Mouse (Mus musculus): ENCODE data around the gene Smco2. TPM values are rescaled to one million over a fixed set of nuclear protein-coding genes. Genes with fewer than 3 reads are reported as not detected.

Gene Smco2
- polyA plus RNA-seq (2012; rRNA removed) = not detected in 2 replicates

DNA sequence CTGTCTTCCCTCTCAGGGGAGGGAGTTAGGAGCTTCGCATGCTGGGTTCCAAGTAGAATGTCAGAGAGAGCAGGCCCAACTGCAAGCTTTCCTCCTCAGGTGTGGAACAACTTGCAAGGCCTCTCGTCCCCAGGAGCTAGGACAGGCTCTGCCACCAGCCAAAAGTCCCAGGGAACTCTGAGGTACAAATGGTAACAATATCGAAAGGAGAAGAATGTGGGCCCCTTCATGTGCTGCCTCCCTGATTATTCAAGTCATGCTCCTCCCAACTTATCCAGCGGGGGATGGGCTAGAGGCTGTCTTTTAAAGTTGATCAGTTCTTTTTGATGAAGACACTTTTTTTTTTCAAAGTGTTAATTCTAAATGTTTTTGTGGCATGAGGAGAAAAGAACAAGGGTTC is at the start of gene Smco2:
Smco2 (plus strand) TSS at position 55 of the 400 bp plus-strand sequence.
- no peak for DNase-seq (ENCODE audit: low spot score)

DNA sequence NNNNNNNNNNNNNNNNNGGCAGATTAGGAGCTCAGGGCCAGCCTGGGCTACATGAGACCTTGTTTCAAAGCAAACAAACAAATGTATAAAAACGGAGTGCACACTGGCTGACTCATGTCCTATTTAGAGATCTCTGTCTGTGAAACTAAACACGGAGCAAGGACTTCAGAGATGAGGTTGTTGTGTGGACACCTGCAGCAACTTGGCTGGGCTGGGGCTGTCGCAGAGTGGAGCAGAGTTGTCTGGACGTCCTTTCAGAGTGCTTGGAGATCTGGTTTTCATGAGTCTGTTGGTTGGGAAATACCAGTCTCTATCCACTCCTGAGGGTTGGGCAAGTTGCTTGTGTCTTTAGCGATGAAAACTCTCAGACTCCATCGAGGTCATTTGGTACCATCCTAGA is 39.9 kb upstream of the Smco2 start:
- no peak for DNase-seq (ENCODE audit: low spot score)

DNA sequence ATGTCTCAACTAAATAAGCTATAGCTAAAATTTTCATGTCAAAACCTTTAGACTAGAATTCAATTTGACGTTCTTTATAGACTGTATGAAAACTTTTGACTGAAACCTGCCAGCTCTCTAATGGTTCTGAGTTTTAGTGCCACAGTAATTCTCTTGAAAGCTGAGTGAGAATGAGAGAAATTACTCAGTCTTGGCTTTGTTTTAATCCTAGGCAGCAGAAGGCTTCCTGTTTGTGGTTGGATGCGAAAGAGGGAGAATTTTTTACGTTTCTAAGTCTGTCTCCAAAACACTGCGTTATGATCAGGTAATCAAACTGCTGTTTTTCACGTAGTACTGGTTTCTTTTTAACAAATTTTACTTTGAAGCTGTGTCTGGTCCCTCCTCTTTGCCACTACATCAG is 36.9 kb upstream of the Smco2 start:
- no peak for DNase-seq (ENCODE audit: low spot score)

DNA sequence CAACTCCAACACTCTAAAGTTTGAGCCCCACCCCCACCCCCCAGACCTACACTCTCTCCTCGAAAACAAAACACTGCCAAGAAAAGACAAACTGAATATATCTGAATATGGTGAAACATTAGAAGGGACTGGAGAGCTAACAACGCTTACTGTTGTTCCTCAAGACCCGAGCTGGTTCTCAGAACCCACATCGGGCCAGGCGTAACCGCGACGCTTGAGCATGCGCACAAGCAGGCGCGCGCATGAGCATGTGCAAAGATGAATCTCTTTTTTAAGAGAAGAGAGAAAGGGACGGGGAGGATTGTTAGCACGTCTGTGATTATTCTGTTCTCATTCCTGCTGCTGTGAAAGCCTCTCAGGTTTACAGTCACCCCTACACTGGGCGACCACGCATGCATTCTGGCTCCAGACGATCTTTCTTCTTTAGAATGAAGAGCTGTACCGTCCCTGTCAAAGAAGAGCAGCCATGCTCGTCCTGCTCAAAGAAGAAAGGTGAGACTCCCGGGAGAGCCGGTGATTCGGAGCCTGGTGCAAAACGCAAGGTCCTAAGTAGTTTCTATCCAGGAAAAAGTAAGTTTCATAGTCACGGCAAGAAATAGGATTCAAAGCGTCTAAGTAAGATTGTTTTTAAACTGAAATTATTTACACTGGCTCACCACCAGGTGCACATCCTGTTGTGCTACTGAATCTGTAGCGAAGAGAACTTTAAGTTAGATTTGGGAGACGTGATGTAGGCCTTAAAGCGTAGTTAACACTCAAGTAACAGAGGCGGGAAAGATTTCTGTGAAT is 29.5 kb upstream of the Smco2 start:
- no peak for DNase-seq (ENCODE audit: low spot score)

DNA sequence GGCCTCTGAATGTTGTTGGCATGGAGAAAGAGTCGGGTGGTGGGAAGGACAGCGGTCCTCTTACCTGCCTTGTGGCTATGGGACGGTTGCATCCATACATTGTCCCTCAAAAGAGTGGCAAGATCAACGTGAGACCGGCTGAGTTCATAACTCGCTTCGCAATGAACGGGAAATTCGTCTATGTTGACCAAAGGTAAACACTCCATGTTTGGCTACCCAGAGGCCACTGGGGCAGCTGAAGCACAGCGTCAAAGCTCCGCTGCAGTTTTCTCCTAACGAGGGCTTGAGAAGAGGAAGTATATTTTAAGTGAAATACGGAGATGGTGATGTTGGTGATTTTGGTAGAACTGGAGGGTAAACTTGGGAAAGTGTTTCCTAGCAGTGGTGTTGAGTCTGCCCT is 27.9 kb upstream of the Smco2 start:
- DNase-seq (ENCODE audit: low spot score) = no peak

DNA sequence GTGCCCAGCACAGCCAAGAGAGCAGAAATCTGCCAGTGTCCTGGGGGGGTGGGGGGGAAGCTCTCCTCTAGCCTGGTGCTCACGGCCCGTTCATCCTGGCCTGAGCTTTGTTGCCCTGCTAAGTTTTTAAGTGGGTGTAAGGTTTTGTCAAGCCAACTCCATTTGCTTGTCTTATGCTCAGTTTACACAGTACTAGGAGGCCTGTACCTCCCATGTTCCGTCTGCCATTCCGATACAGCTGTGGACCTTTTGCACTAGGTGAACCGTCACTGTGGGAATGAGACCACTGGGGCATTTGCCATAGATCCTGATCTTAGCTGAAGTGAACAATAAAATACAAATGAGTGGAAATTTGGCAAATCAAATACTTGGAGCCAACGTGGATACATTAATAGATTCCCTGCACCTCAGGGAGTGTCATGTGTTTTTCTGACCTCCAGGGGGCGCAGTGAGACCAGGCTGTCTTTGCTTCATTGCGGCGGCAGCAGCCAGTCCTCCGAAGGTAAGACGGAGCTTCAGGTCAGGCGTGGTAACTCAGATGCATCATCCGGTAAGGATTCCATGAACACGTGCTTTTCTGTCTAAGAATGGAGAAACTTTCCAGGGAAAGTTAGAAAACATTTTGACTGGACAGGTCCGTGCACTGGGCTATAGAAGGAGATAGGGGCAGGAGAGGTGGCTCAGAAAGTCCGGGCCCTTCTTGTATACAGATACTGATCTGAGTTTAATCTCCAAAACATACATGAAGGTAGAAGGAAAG is 25.0 kb upstream of the Smco2 start:
- peak; percentile 40 for DNase-seq (ENCODE audit: low spot score)

DNA sequence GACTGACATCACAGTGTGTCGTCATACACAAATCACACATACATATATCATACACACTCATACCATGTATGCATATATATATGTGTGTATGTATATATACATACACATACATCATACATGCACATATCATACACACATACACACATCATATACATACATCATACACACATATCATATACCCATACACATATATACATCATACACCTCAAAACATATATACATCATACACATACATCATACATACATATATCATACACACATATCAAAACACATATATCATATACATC is 24.5 kb upstream of the Smco2 start:
- DNase-seq (ENCODE audit: low spot score) = no peak

DNA sequence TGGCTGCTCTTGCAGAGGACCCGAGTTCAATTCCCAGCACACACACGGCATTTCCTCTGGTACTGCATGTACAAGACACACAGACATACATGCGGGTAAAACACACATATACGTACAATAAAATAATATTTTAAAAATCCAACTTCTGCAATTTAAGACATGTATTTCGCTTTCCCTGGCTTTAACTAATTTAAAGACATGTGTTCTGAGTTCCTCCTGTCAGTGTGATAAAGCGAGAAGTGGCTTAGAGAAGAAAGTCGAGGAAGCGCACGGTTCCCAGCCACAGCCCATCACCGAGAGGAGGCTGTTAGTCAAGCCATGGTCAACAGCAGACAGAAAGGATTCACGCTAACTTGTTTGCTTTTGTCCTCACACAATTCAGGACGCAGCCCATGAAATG is 18.6 kb upstream of the Smco2 start:
- no peak for DNase-seq (ENCODE audit: low spot score)

DNA sequence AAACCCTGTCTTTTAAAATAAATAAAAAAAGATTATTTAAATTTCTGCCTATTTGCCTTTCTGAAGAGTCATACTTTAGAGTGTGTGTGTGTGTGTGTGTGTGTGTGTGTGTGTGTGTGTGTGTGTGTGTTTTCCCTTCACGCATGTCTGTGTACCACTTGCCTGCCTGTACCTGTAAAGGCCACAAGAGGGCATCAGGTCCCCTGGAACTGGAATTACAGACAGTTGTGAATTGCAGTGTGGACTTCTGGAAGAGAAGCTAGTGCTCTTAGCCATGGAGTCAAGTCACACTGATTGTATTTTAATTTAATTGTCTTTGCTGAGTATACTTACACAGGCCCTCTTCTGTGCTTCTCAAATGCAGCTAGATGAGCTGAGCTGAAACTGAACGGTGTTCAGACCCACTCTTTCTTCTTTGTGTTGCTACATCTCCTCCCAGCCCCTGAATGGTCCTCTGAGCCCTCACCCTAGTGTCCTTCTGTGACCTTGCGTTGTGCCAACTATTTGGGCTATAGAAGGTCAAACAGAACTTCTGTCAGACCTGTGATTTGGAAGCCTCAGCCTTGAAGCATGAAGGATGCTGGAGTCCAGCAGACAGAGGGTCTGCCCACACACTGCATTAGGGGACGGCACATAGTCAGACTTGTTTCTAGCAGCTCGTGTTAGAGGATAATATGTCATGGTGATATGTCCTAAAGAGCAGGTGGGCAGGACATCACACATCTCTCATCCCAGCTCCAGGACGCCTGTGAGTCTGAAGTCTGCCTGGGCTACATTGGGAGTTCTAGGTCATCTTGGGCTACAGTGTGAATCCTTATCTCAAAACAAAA is 16.2 kb upstream of the Smco2 start:
- no peak for DNase-seq (ENCODE audit: low spot score)

DNA sequence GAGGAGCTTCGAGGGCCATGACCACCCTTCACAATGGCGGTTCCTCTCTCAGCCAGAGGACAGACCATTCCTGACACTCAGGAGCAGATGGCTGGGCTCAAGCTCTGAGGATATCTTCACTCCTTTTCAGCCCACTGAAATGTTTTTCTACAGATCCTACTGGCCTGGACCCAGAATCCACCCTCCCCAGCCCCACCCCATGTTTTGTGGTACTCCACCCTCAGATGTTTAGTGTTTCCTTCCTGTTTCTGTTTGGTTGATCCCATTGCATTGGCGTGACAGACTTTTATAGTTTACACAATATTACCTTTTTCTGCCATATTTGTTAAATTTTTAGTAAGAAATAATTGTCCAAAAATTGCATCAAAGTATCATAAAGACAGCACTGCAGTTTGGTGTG is 15.6 kb upstream of the Smco2 start:
- DNase-seq (ENCODE audit: low spot score) = no peak

DNA sequence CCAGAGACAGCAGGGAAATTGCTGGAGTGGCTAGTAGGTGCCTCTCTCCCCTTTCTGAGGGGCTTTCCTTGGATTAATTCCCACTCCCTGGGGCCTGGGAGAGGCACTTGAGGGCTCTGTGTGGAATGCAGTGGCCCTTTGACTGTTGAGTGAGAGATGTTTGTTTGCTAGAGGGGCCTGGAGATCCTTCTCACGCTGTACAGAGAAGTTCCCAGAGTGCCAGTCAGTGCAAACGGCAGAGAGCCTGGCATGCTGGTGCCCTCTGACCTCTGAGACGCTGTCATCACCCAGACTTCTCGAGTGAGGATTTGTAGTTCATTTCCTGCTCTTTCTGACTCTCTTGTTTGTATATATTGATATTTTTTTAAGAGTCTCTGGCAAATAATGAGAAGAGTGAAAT is 14.1 kb upstream of the Smco2 start:
- DNase-seq (ENCODE audit: low spot score) = no peak

DNA sequence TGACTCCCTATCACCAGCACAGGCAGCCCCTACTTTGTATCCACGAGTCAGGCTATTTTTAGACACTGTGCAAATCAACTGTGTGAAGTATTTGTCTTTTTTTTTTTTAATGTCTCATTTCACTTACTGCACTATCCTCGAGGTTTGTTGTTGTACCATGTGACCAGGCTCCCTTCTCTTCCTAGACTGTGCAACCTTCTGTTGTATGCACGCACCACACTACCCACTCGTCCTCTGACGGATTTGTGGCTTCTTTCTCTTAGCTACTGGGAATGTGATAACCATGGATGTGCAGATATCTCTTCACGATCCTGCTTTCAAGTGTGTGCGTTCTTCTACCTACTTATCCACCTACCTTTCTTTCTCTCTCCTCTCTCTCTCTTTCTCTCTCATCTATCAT is 12.6 kb upstream of the Smco2 start:
- DNase-seq (ENCODE audit: low spot score) = no peak

DNA sequence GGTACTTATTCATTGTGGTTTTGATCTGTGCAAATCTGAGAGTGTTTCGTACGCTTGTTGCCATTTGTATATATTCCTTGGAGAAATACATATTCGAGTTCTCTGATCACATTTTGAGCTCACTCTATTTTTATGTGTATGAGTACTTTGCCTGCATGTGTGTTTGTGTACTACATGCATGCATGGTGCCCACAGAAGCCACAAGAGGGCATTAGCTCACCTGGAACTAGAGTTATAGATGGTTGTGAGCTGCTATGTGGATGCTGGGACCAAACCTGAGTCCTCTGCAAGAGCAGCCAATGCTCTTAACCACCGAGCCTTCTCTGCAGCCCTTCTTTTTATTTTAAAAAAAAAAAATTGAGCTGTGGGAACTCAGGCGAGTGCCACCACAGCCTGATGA is 11.5 kb upstream of the Smco2 start:
- DNase-seq (ENCODE audit: low spot score) = no peak

DNA sequence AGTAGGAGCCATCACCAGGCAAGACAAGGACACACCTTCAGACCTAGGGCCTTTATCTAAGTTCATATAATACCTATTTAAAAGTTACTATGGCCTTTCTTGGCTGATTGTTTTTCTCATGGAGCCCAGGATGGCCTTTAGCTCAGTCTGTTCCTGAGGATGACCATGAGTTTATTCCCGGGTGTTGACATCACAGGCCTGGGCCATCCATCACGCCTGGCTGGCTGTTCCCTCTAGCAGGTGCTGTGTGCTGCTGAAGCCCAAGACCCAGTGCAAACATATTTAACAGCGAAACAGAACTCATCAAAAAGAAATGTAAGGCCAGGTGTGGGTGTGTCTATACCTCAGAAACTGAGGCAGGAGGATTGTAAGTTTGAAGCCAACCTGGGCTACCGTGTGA is 11.0 kb upstream of the Smco2 start:
- no peak for DNase-seq (ENCODE audit: low spot score)

DNA sequence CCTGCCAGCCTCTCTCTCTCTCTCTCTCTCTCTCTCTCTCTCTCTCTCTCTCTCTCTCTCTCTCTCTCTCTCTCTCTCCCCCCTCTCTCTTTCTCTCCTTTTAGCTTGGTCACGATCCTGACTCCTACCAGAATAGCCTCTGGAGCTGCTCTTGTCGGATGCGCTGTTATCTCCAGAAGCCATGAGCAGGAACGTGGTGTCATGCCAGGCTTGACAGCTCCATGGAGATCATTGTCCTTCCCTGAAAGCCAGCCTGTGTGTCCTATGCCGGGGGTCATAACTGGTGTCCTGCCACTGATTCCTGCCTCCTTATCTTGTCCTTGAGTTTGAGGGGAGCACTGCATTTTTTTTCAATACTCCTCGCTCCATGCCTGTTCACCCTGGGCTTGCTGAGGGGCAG is 5.0 kb upstream of the Smco2 start:
- no peak for DNase-seq (ENCODE audit: low spot score)

DNA sequence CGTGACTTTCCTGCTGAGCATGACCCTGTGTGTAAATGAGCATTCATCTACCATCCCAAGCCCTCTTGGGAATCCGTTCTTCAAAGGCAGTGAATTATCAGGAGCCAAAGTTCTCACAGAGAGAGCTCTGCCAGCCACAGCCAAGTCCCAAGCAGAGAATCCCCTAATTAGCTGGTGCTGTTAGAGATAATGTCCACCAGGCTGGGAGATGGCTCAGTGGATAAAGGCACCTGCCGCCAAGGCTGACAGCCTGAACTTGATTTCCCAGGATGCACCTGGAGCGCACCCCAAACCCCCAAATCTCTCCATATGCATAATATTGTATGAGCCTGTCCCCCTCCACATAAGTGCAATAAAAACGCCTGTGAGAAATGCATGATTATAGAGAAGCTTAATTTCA is 4.6 kb upstream of the Smco2 start:
- no peak for DNase-seq (ENCODE audit: low spot score)

DNA sequence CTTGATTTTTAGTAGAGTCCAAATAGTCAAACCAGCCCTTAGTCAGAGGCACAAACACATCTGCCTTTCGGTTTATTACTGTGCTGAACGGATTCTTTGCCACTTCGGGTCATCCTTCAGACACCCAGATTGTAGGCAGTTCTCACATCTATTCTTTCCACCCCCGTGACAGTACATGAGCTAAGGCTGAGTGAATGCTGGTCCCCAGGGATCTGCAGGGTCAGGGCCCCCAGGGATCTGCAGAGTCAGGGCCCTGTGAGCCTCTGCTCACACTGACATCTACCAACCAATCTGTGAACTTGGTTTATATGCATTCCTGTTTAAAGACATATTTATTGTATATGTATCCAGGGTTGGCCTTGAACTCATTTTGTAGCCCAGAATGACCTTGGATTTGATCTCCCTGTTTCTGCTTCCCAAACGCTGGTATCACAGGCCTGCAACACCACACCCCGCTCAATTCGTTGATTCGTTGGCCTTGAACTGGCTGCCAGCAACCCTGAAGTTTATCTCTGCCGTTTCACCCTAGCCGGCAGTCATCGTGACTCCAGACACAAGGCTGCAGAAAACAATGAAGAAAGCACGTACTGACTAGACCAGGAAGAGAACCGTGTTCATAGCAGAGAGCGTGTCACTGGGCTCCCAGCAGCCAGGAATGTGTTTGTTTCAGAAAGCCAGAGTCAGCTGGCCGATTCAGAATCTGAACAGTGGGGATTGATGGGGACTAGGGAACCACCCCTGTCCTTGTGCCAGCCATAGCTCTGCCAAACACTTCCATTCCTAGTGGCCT is 3.7 kb upstream of the Smco2 start:
- DNase-seq (ENCODE audit: low spot score) = no peak

DNA sequence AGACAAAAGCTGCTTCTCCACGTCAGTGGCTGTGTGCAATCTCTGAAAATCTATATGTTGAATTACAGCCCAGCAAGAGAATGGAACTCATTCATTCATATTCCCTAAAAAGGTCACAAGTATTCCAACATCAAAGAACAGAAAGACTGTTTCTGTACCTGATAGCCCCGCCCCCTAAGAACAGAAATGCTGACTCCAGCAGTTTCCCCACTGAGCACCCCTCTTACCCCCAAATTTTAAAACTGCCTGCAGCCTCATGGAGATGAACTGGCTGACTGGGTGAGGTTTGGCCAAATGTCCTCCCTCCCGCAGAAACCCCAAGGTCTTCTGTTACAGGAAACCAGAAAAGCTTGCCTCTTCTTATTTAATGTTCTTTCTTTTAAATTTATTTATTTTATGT is 2.5 kb upstream of the Smco2 start:
- DNase-seq (ENCODE audit: low spot score) = no peak

DNA sequence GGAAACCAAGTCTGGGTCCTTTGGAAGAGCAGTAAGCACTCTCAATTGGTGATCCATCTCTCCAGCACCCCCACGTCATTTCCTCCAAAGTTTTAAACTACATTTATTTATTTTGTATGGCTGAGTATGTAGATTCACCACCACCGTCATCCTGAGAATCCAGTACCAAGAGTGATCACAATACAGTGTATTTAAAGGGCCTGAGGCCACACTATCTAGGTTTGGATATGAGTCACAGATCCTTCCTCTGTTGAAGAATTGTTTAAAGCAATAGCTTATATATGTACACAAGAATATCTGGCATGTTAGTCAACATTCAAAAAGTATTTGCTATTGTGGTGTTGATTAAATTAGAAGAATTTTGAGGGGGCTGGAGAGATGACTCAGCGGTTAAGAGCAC is 1.6 kb upstream of the Smco2 start:
- no peak for DNase-seq (ENCODE audit: low spot score)

DNA sequence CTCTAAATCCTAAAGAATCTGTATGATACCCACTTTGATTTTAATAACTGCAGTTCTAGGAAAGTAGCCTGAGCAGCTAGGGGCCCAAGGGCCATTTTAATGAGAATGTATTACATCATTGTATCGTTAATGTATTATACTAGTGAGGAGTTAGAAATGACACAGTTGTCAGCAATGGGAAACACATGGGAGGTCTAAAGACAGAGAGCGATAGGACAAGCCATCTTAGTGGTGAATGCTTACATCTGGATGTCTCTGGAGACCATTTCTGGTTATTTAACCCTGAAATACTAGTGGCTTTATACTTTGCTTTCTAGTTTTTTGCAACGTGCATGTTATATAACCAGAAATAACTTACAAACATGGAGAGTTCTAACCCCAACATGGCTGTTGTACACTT is 2.0 kb downstream of the Smco2 start:
- DNase-seq (ENCODE audit: low spot score) = no peak

DNA sequence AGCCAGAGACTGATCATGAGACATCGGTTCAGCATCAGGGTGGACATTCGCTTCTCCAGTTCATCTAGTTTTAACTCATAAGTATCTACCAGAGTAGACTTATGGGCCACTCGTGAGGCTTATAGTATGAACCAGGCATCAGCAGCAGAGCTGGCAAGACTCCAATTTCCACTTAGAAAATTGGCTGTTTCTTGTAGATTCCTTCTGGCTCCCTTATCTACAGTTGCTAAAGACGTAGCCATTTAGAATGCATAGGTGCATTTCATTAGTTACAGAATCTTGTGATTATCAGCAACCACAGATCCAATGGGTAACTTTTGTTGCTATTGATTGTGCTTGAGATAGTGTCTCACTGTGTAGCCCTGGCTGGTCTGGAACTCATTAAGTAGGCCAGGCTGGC is 2.8 kb downstream of the Smco2 start:
- DNase-seq (ENCODE audit: low spot score) = no peak

DNA sequence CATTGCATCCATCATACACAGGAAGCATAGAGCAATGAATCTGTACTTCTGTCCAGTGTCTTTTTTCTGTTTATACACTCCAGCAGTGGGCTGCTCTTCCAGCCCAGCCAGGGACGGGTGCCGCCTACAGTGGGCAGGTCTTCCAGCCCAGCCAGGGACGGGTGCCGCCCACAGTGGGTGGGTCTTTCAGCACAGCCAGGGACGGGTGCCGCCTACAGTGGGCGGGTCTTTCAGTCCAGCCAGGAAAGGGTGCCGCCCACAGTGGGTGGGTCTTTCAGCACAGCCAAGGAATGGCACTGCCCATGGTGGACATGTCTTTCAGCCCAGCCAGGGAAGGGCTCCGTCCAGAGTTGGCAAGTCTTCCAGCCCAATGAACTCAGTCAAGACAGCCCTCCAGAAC is 5.3 kb downstream of the Smco2 start:
- no peak for DNase-seq (ENCODE audit: low spot score)

Measured in urinary bladder, adult 2 months (tissue).